Mouse (Mus musculus) hindbrain, embryonic 15.5 days (tissue): ENCODE data around the gene Tpmt. TPM values are rescaled to one million over a fixed set of nuclear protein-coding genes. Genes with fewer than 3 reads are reported as not detected.

ENCODE experiments used
- polyA plus RNA-seq: library from polyadenylated mRNA; unstranded; fragments of >200 nt; fragmentation: Nextera tagmentation; extraction: Ambion mirVana; gene quantifications from 2 replicates; pipeline ENCODE4 v1.2.1, GENCODE M21; 2015

The Tpmt gene
- polyA plus RNA-seq, 1 experiment from 2014 or later: 20.5 TPM

Other genes with a start within 250 kb of the Tpmt start
- 13.0 and 16.9 TPM in 2 replicates for gene Kif13a, start 114.9 kb downstream of the Tpmt start, polyA plus RNA-seq
- gene Nhlrc1, start 29.9 kb downstream of the Tpmt start, polyA plus RNA-seq: 16.2 and 18.5 TPM in 2 replicates
- 18.1 and 19.2 TPM in 2 replicates for gene Kdm1b, start 1.2 kb downstream of the Tpmt start, polyA plus RNA-seq
- gene Dek, start 61.5 kb upstream of the Tpmt start, polyA plus RNA-seq: 116 and 138 TPM in 2 replicates
- gene Rnf144b, start 77.9 kb upstream of the Tpmt start, polyA plus RNA-seq: 0.96 and 1.0 TPM in 2 replicates